Comparison of ENCODE assay signal across 12 mouse cellular contexts in genomic region chr5:97090034-97090784, GRCm38 (mm10). TPM values are rescaled to one million over a fixed set of nuclear protein-coding genes. Genes with fewer than 3 reads are reported as not detected.
A peak's percentile ranks its signal among the peaks of the same experiment; 100 is the strongest.
DNase-seq lines count a peak whose midpoint lies in the region; ATAC-seq and TF ChIP-seq lines count a peak whose summit lies in the region.
"Had no signal": no experiment of that assay in that cellular context is flagged by ENCODE, and none has a peak within 500 bp of the region (broad histone marks: within the 10 kb centered on the region; RNA-seq: fewer than 3 reads in every experiment).

No protein-coding gene starts in this region.

- ATAC-seq in forebrain, postnatal 0 days = peak; percentile 25; the same call in 1 of the 2 replicates
- no peak for ATAC-seq in forebrain, embryonic 15.5 days (replicated peaks)
- peak; percentile 93 for ATAC-seq in inflammation-experienced regulatory T-cells, adult 6 months
- 0 out of 2 replicates have a peak, but pooled peaks have one; percentile 28 for ATAC-seq in lung, embryonic 16.5 days (ENCODE audit: low read depth)

- H3K27me3 ChIP-seq in forebrain, postnatal 0 days (ENCODE audit: insufficient read depth, low read length) = no peaks in the 10 kb centered on the region
- no peaks in the 10 kb centered on the region for H3K27me3 ChIP-seq in forebrain, embryonic 15.5 days
- no peaks in the 10 kb centered on the region for H3K27me3 ChIP-seq in lung, embryonic 16.5 days (ENCODE audit: control insufficient read depth, insufficient read depth, low read depth, low read length)
- H3K27me3 ChIP-seq: limb, embryonic 12.5 days had no signal

- H3K4me1 ChIP-seq in forebrain, postnatal 0 days (ENCODE audit: insufficient read depth) = no peaks in the 10 kb centered on the region
- H3K4me1 ChIP-seq in forebrain, embryonic 15.5 days = 0 out of 2 replicates have a peak, but pooled peaks cover 4% of the 10 kb centered on the region
- peaks cover 4% of the 10 kb centered on the region; the same call in 1 of the 2 replicates for H3K4me1 ChIP-seq in lung, embryonic 16.5 days (replicated peaks; ENCODE audit: control insufficient read depth, insufficient read depth, low read length)
- H3K4me1 ChIP-seq: limb, embryonic 12.5 days had no signal

- H3K36me3 ChIP-seq in forebrain, postnatal 0 days (ENCODE audit: insufficient read depth) = peaks cover 31% of the 10 kb centered on the region
- H3K36me3 ChIP-seq in forebrain, embryonic 15.5 days = peaks cover 33% of the 10 kb centered on the region
- peaks cover 8% of the 10 kb centered on the region; the same call in 1 of the 2 replicates for H3K36me3 ChIP-seq in lung, embryonic 16.5 days (ENCODE audit: control insufficient read depth, insufficient read depth, low read length)

- TF ChIP-seq CTCF in forebrain, postnatal 0 days (IDR thresholded peaks at IDR 0.05; ENCODE audit: low read depth) = no peak

- DNase-seq in forebrain, postnatal 0 days = no peak
- DNase-seq in CD4-positive, CD25-positive, alpha-beta regulatory T cell, adult 2 months (ENCODE audit: low read depth, low spot score) = peak; percentile 67
- no peak for DNase-seq in cerebellum, adult 11-12 months
- DNase-seq in gastrocnemius, postnatal 14 days = no peak
- no peak for DNase-seq in testis, postnatal 10 days (ENCODE audit: low spot score)
- DNase-seq: cerebellum, adult 18-20 months; gastrocnemius, adult 2 months; heart, postnatal 14 days had no signal

- no peak overlapping the region for H3K27ac ChIP-seq in forebrain, postnatal 0 days (ENCODE audit: low read depth, low read length)
- H3K27ac ChIP-seq in forebrain, embryonic 15.5 days (replicated peaks) = no peak overlapping the region
- H3K27ac ChIP-seq in lung, embryonic 16.5 days (ENCODE audit: low read length) = no peak overlapping the region
- H3K27ac ChIP-seq: gastrocnemius, adult 2 months; limb, embryonic 12.5 days had no signal

- H3K4me3 ChIP-seq in forebrain, postnatal 0 days (ENCODE audit: low read depth, low read length) = no peak overlapping the region
- no peak overlapping the region for H3K4me3 ChIP-seq in forebrain, embryonic 15.5 days
- no peak overlapping the region for H3K4me3 ChIP-seq in lung, embryonic 16.5 days (ENCODE audit: low read length)
- H3K4me3 ChIP-seq: gastrocnemius, adult 2 months; limb, embryonic 12.5 days had no signal

- 54% methylated on average over 6 of the region's 6 CpGs for WGBS in forebrain, postnatal 0 days
- WGBS in forebrain, embryonic 15.5 days = 50% methylated on average over 6 of the region's 6 CpGs
- 56% methylated on average over 6 of the region's 6 CpGs for WGBS in lung, embryonic 16.5 days

- intact Hi-C loops in gastrocnemius, postnatal 14 days (cut with DNase I; ENCODE audit: low total_unique reads) = no loop called here

- H3K9me3 ChIP-seq in forebrain, postnatal 0 days (ENCODE audit: low read length) = no peaks in the 10 kb centered on the region
- no peaks in the 10 kb centered on the region for H3K9me3 ChIP-seq in forebrain, embryonic 15.5 days
- no peaks in the 10 kb centered on the region; the same call in 1 of the 2 replicates for H3K9me3 ChIP-seq in lung, embryonic 16.5 days (ENCODE audit: control insufficient read depth, low read length)
- H3K9me3 ChIP-seq: limb, embryonic 12.5 days had no signal

- no peak overlapping the region for H3K9ac ChIP-seq in forebrain, postnatal 0 days
- no peak overlapping the region for H3K9ac ChIP-seq in forebrain, embryonic 15.5 days (replicated peaks)
- H3K9ac ChIP-seq in lung, embryonic 16.5 days (ENCODE audit: low read length) = no peak overlapping the region
- H3K9ac ChIP-seq: limb, embryonic 12.5 days had no signal

- no peak overlapping the region for H3K4me2 ChIP-seq in forebrain, postnatal 0 days (ENCODE audit: low read depth)
- no peak overlapping the region for H3K4me2 ChIP-seq in forebrain, embryonic 15.5 days (replicated peaks)
- H3K4me2 ChIP-seq in lung, embryonic 16.5 days (ENCODE audit: low read depth, low read length) = no peak overlapping the region
- H3K4me2 ChIP-seq: limb, embryonic 12.5 days had no signal

RNA-seq across cellular contexts. Expression of gene Paqr3, which starts 21.2 kb away (rescaled TPM):
- total RNA-seq in forebrain, postnatal 0 days (2014; rRNA removed) = 30.9 and 32.3 TPM in 2 replicates
- polyA plus RNA-seq in forebrain, postnatal 0 days (2015; fragmentation: Nextera tagmentation; extraction: Ambion mirVana) = 7.9 and 10.6 TPM in 2 replicates
- 21.7 and 22.1 TPM in 2 replicates for polyA plus RNA-seq in forebrain, embryonic 15.5 days (2015; fragmentation: Nextera tagmentation; extraction: Ambion mirVana)
- 1 to 10 TPM in 2 of 3 experiments, under 1 TPM in 1; 0.87 to 1.7 (median 1.3) TPM for polyA plus RNA-seq in inflammation-experienced regulatory T-cells, adult 6 months (2017; shearing (Covaris generic))
- 1.8 and 2.7 TPM in 2 replicates for polyA plus RNA-seq in lung, embryonic 16.5 days (2015; fragmentation: Nextera tagmentation; extraction: Ambion mirVana)
- total RNA-seq in gastrocnemius, postnatal 14 days (2021) = 1 to 10 TPM; 2.8 TPM
